Mouse (Mus musculus) neural tube, embryonic 14.5 days (tissue): ENCODE data around the gene Fam167b. TPM values are rescaled to one million over a fixed set of nuclear protein-coding genes. Genes with fewer than 3 reads are reported as not detected.
A peak's percentile ranks its signal among the peaks of the same experiment; 100 is the strongest.

ENCODE experiments used
- ATAC-seq: fragments of 200-750 bp; cut with Nextera tagmentation; 2 replicates; pipeline ENCODE4 v1.8.0; 2017; ENCODE audit warnings: low read depth, mild to moderate bottlenecking, moderate TSS enrichment, moderate library complexity
- H3K27ac ChIP-seq: fragments of 300-500 bp; sonication (generic); 2 replicates; pipeline ENCODE4 v1.5.1; 2014; ENCODE audit warnings: low read depth, mild to moderate bottlenecking, control low read depth, low read length, moderate library complexity, mixed read lengths
- H3K27me3 ChIP-seq: fragments of 300-500 bp; sonication (generic); 2 replicates; pipeline ENCODE4 v1.6.1; 2014; ENCODE audit warnings: low read length; ENCODE audit not compliant: control insufficient read depth, insufficient read depth
- H3K36me3 ChIP-seq: fragments of 300-500 bp; sonication (generic); 2 replicates; pipeline ENCODE4 v1.6.1; 2014; ENCODE audit warnings: low read length, mixed read lengths; ENCODE audit not compliant: control insufficient read depth, insufficient read depth
- H3K4me1 ChIP-seq: fragments of 300-500 bp; sonication (generic); 2 replicates; pipeline ENCODE4 v1.6.1; 2014; ENCODE audit warnings: low read length; ENCODE audit not compliant: control insufficient read depth, insufficient read depth
- H3K4me2 ChIP-seq: fragments of 300-500 bp; sonication (generic); 2 replicates; pipeline ENCODE4 v1.6.1; 2014; ENCODE audit warnings: mild to moderate bottlenecking, low read depth, low read length, control low read depth
- H3K4me3 ChIP-seq: fragments of 300-500 bp; sonication (generic); 2 replicates; pipeline ENCODE4 v1.5.1; 2014; ENCODE audit warnings: low read depth, low read length, control low read depth, mixed read lengths
- H3K9ac ChIP-seq: fragments of 300-500 bp; sonication (generic); replicated peaks from 2 replicates; pipeline ENCODE4 v1.6.1; 2014; ENCODE audit warnings: low read depth, mild to moderate bottlenecking, control low read depth, low read length, mixed read lengths
- H3K9me3 ChIP-seq: fragments of 300-500 bp; sonication (generic); 2 replicates; pipeline ENCODE4 v1.6.1; 2016; ENCODE audit warnings: low read length; ENCODE audit not compliant: control insufficient read depth
- WGBS: fragments of 180-500 bp; shearing (Covaris S2); extraction: QIAGEN DNeasy Blood & Tissue Kit; methylation state at CpG from one replicate; pipeline ENCODE4 v1.1.7; 2014; 5-methylcytosine and 5-hydroxymethylcytosine counted together
- polyA plus RNA-seq: library from polyadenylated mRNA; unstranded; fragments of >200 nt; fragmentation: Nextera tagmentation; extraction: Ambion mirVana; gene quantifications from 2 replicates; pipeline ENCODE4 v1.2.1, GENCODE M21; 2014

Fam167b gene
- polyA plus RNA-seq, 1 experiment from 2014 or later: not detected

DNA sequence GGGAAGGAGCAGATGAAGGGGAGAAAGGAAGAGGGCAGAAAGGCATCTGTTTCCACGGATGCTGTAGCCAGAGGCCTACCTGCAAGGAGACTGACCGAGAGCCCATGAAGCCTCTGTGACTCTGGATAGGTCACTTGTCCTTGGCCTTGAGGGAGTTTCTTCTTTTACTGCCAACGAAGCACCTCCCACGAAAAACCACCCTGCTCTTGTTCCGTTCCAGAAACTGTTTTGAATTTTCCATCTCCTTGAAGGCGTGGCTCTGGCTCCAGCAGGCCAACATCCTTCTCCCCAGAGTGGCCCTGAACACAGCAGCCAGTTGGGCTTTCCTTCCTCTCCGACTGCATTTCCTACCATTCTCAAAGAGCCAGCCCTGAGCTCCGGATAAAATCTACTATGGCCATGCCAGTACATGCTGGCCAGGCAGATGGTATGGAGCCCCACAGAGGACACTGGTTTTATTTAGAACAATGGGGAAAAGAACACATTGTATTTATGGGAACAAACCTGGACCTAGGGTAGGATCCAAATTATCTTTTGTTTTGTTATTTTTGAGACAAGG, 43.0 kb upstream of the Fam167b start:
- 89% methylated on average over 8 of the region's 8 CpGs for WGBS
- Histone ChIP-seq H3K27me3 (no peaks in the 10 kb centered on the region), H3K4me3 (no peak overlapping the region), H3K9me3 (no peaks in the 10 kb centered on the region), H3K9ac (no peak overlapping the region), H3K27ac (no peak overlapping the region), H3K4me2 (no peak overlapping the region), H3K36me3 (peaks cover 3% of the 10 kb centered on the region; the same call in 1 of the 2 replicates), H3K4me1 (peaks cover 36% of the 10 kb centered on the region)
- no peak for ATAC-seq

DNA sequence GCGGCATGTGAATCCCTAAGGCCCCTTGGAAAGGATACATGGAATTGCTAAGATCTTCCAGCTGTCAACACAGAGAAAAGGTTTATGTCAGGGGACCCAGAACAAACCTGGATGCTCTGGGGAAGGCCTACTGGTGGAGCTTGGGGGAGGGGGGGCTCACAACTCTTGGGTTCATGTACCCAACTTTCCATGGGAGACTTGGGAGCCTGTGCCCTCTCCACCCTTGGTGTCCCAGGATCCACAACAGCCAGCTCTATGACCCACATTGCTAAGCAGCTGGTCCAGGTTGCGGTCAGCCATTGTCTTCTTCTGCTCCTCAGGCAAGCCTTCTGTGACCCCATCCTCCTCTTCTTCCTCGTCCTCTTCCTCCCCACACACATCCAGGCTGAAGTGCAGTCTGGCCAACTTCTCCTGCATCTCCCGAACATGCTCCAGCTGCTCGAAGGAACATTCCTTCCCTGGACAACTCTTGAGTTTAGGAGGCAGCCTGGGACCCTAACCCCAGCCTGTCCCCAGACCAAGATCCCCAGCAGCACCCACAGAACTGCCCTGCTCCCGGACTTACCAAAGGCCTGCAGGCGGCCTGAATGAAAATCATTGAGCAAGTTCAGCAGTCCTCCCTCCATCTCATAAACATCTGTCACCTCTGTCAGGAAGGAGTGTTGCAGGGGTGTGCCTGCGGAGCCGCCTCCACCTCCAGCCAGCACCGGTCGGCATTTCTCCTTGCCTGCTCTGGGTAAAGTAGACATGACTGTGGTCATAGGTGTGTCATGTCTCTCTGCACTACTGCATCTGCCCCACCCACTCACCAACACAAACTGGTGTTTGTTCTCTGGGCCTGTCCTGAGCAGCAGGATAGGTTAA, 42.3 kb upstream of the Fam167b start:
- no peak overlapping the region for H3K4me3 ChIP-seq
- ATAC-seq: no peak
- 87% methylated on average over 11 of the region's 11 CpGs for WGBS

DNA sequence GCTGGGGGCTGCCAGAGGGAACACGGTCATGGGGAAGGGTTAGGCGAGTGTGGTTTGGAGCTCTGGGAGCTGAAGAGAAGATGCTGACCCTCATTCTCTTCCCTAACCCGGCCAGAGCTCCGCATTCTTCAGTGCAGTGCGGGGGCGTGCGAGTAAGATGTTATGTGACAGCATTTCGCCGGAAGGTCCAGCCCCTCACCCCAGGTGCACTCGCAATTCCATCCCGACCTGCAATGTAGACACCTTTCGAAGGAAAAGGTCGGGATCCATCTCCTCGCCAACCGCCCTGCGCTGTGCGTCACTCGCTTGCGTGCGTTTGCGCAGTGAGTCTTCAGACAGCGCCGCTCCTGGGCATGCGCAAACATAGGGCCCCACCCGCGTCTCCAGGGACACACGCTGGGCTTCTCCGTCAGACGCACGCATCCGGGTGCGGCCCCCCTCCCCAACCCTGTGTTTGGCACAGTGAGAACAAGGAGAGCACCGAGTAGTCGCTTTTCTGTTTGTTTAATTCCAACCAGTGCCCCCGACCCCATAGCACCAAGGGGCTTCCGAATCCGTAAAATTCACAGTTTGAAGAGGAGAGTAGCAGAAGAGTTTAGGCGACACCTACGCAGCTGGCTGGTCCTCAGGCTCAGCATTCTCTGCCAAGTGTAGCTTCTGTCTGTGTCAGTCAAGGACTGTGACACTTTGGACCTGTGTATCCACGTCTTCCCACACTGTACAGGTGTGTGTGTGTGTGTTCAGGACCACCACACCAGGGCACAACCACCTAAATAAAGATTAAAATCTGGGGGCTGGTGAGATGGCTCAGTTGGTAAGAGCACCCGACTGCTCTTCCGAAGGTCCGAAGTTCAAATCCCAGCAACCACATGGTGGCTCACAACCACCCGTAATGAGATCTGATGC, 40.7 kb upstream of the Fam167b start, which contains the start of gene Iqcc:
TSS of gene Iqcc (minus strand) at position 314 of the 906 bp plus-strand sequence.
- WGBS: 4% methylated on average over 43 of the region's 44 CpGs
- H3K27me3 ChIP-seq: no peaks in the 10 kb centered on the region
- 0 out of 2 replicates have a peak, but pooled peaks cover 3% of the 10 kb centered on the region for H3K36me3 ChIP-seq
- H3K4me3 ChIP-seq: peak within 1 kb of the TSS; percentile 66
- H3K4me2 ChIP-seq: peak within 1 kb of the TSS; percentile 92
- peak; percentile 92 for ATAC-seq
- H3K27ac ChIP-seq: peak within 1 kb of the TSS; percentile 91
- H3K9me3 ChIP-seq: no peaks in the 10 kb centered on the region
- H3K4me1 ChIP-seq: peaks cover 23% of the 10 kb centered on the region
- peak within 1 kb of the TSS; percentile 88 for H3K9ac ChIP-seq

More for the DNA sequence above, 42.3 kb upstream of the Fam167b start:
- peaks cover 36% of the 10 kb centered on the region for H3K4me1 ChIP-seq
- H3K9me3 ChIP-seq: no peaks in the 10 kb centered on the region
- no peak overlapping the region for H3K9ac ChIP-seq
- H3K4me2 ChIP-seq: no peak overlapping the region
- H3K27ac ChIP-seq: no peak overlapping the region
- H3K36me3 ChIP-seq: 0 out of 2 replicates have a peak, but pooled peaks cover 3% of the 10 kb centered on the region
- H3K27me3 ChIP-seq: no peaks in the 10 kb centered on the region

DNA sequence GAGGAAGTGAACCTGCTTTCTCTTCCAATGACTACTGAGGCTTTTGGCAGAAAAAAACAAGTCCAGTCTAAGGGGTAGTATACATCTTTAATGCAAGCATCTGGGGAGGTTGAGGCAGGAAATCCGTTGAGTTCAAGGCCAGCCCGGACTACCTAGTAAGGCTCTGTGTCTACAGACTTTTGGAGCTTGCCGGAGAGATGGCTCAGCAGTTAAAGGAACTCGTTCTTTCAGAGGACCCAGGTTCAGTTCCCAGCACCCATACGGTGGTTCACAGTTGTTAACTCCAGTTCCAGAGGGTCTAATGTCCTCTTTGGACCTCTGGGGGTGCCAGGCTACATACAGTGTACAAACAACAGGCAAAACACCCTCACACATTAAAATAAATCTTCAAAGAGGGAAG, 39.7 kb upstream of the Fam167b start:
- H3K36me3 ChIP-seq: 0 out of 2 replicates have a peak, but pooled peaks cover 3% of the 10 kb centered on the region
- no peaks in the 10 kb centered on the region for H3K9me3 ChIP-seq
- H3K4me2 ChIP-seq: peak overlapping the region; percentile 92
- peak overlapping the region; percentile 91 for H3K27ac ChIP-seq
- H3K4me1 ChIP-seq: peaks cover 20% of the 10 kb centered on the region
- ATAC-seq: no peak
- H3K4me3 ChIP-seq: peak overlapping the region; percentile 66
- peak overlapping the region; percentile 88 for H3K9ac ChIP-seq
- 97% methylated on average over 5 of the region's 5 CpGs for WGBS
- H3K27me3 ChIP-seq: no peaks in the 10 kb centered on the region

DNA sequence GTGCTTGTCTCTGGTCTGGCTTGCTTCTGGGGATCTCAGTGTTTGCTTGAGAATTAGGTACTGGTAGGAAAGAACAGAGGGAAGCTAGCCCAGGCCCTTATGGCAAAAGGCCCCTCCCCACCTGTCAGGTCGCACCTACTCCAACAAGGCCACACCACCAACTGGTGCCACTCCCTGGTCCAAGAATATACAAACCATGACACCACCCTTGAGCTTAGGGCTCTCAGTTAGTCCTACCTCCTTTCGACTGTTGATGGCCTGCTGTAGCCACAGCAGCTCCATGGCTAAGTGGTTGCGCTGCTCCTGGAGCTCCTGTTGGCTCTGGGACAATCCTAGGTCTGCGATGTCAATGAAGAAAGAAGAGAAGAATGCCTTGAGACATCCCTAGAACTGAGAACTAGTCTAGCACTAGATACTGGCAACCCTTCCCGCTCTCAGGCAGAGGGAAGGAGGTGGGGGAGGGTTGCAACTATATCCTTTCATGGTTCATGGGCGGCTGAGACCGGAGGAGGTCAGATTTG, 38.8 kb upstream of the Fam167b start:
- Histone ChIP-seq H3K4me1 (peaks cover 11% of the 10 kb centered on the region), H3K4me2 (no peak overlapping the region), H3K27me3 (no peaks in the 10 kb centered on the region), H3K27ac (no peak overlapping the region), H3K9ac (no peak overlapping the region), H3K4me3 (no peak overlapping the region), H3K9me3 (no peaks in the 10 kb centered on the region), H3K36me3 (0 out of 2 replicates have a peak, but pooled peaks cover 3% of the 10 kb centered on the region)
- WGBS: 94% methylated on average over 7 of the region's 7 CpGs
- ATAC-seq: no peak

DNA sequence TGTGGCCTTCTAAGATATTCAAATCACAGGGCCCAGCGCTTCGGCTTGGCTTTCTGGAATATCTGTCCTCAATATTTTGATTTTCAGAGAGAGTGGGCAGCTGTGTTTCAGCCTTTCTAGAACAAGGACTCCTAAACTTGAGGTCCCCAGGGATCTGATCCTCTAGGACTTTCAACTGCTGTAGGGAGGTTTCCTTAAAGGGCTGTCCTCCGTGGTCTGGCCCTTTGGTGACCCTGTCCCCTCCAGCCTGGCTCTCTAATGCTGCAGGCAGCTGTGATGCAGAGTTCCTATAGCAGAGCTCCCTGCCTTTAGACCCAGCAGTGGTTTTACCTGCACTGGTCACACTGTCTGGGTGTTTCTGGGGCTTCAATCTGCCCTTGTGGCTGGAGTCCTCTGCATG, 38.3 kb upstream of the Fam167b start:
- no peak for ATAC-seq
- Histone ChIP-seq H3K4me2 (no peak overlapping the region), H3K9me3 (no peaks in the 10 kb centered on the region), H3K27ac (no peak overlapping the region), H3K9ac (no peak overlapping the region), H3K36me3 (0 out of 2 replicates have a peak, but pooled peaks cover 3% of the 10 kb centered on the region), H3K27me3 (no peaks in the 10 kb centered on the region), H3K4me1 (peaks cover 8% of the 10 kb centered on the region; the same call in 1 of the 2 replicates), H3K4me3 (no peak overlapping the region)
- WGBS: 93% methylated on average over 3 of the region's 3 CpGs

DNA sequence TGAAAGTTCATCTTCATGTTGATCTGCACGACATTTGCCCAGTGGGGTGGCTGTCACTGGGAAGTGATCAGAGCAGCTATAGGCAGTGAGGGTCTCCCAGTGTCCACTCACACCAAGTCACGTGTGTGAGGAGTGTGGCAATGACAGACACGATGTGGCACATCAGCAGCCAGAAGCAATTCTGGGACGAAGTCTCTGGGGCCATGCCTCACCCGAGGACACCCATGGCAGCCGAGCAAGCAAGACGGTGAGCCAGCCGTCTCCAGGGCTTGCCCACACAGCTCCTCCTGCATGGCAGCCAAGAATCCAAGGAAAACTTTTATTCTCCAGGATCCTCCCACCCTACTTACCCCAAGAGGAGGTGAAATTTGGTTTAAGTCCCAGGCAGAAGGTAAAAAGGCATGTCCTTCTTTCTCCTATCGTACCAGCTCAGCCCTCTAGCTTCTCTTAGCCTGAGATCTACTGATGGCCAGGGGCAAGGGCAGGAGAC, 37.5 kb upstream of the Fam167b start:
- no peaks in the 10 kb centered on the region for H3K9me3 ChIP-seq
- no peak overlapping the region for H3K4me2 ChIP-seq
- H3K36me3 ChIP-seq: 0 out of 2 replicates have a peak, but pooled peaks cover 3% of the 10 kb centered on the region
- no peaks in the 10 kb centered on the region for H3K27me3 ChIP-seq
- ATAC-seq: no peak
- H3K4me3 ChIP-seq: no peak overlapping the region
- no peak overlapping the region for H3K27ac ChIP-seq
- no peak overlapping the region for H3K9ac ChIP-seq
- H3K4me1 ChIP-seq: peaks cover 8% of the 10 kb centered on the region; the same call in 1 of the 2 replicates
- 91% methylated on average over 9 of the region's 9 CpGs for WGBS

DNA sequence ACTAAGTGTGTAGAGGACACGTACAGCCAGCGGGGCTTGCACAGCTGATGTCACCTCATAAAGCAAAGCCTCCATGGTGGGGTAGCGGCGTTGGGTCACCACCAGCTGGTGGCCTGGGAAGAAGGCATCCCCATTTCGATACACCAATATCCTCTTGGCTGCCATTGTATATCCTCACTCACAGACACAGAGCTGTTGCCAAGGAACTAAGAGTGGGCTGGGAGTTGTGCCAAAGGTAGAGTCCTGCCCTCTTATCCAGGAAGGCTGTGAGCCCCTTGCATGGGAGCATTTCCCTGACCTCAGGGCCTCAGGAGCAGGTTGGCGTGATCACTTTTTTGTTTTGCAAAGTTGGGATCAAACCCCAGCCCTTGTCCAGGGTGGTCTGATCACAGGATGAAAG, 35.7 kb upstream of the Fam167b start, which contains the start of gene Dcdc2b:
TSS of gene Dcdc2b (minus strand) at position 165 of the 400 bp plus-strand sequence.
- Histone ChIP-seq H3K9me3 (no peaks in the 10 kb centered on the region), H3K4me3 (no peak within 1 kb of the TSS), H3K4me2 (no peak within 1 kb of the TSS), H3K27me3 (no peaks in the 10 kb centered on the region), H3K4me1 (peaks cover 8% of the 10 kb centered on the region; the same call in 1 of the 2 replicates), H3K36me3 (0 out of 2 replicates have a peak, but pooled peaks cover 3% of the 10 kb centered on the region), H3K9ac (no peak within 1 kb of the TSS), H3K27ac (no peak within 1 kb of the TSS)
- 80% methylated on average over 6 of the region's 6 CpGs for WGBS
- ATAC-seq: no peak
